Mouse (Mus musculus): ENCODE data around the gene Samd9l.
"Not testable (repeated sequence)": the region's sequence is repeated elsewhere in the genome, so short reads cannot be mapped to it uniquely, and the experiment has no call there.

GRCm38 (mm10) chr6:3399340-3400068 is at the start of gene Samd9l:
- TF ChIP-seq CTCF (IDR thresholded peaks at IDR 0.05; ENCODE audit: borderline replicate concordance, insufficient read depth, low read depth, low read length); POLR2A (IDR thresholded peaks at IDR 0.05; ENCODE audit: borderline replicate concordance, insufficient read depth, low read length): not testable (repeated sequence)
